Mouse (Mus musculus): Measurements from ENCODE around the gene Cdr2l. TPM values are rescaled to one million over a fixed set of nuclear protein-coding genes. Genes with fewer than 3 reads are reported as not detected.

The Cdr2l gene
- total and polyA plus RNA-seq, 3 experiments: 4.5 to 6.2 (median 4.5) TPM

GRCm38 (mm10) chr11:115341246-115341645 lies 40.5 kb upstream of the Cdr2l start:
- no peaks in the 10 kb centered on the region for H3K4me1 ChIP-seq (ENCODE audit: control insufficient read depth, insufficient read depth, low read length)
- no peak for TF ChIP-seq EP300 (IDR thresholded peaks at IDR 0.05; ENCODE audit: insufficient read depth, low read depth, low read length)
- no peak for TF ChIP-seq POLR2A (IDR thresholded peaks at IDR 0.05; ENCODE audit: insufficient read depth, low read depth, low read length)
- no peak for TF ChIP-seq CTCF (IDR thresholded peaks at IDR 0.05)
- no peaks in the 10 kb centered on the region for H3K79me2 ChIP-seq (replicated peaks; ENCODE audit: control insufficient read depth, insufficient read depth, low read length)
- H3K9ac ChIP-seq (ENCODE audit: low read depth, low read length): no peak overlapping the region
- H3K27ac ChIP-seq: no peak overlapping the region
- no peaks in the 10 kb centered on the region; the same call in 1 of the 2 replicates for H3K27me3 ChIP-seq (ENCODE audit: control insufficient read depth, insufficient read depth, low read length)
- no peaks in the 10 kb centered on the region for H3K36me3 ChIP-seq (ENCODE audit: control insufficient read depth, insufficient read depth, low read length)
- 65% methylated on average over 2 of the region's 2 CpGs for WGBS
- no peak overlapping the region for H3K4me3 ChIP-seq
- DNase-seq: no peak
- intact Hi-C loops (cut with DNase I): no loop called here

- Histone ChIP-seq H3K27me3 (ENCODE audit: control insufficient read depth, insufficient read depth, low read length) (no peaks in the 10 kb centered on the region; the same call in 1 of the 2 replicates), H3K4me3 (no peak overlapping the region), H3K36me3 (ENCODE audit: control insufficient read depth, insufficient read depth, low read length) (no peaks in the 10 kb centered on the region), H3K4me1 (ENCODE audit: control insufficient read depth, insufficient read depth, low read length) (no peaks in the 10 kb centered on the region), H3K27ac (no peak overlapping the region), H3K9ac (ENCODE audit: low read depth, low read length) (no peak overlapping the region), H3K79me2 (replicated peaks; ENCODE audit: control insufficient read depth, insufficient read depth, low read length) (no peaks in the 10 kb centered on the region)
- WGBS: 65% methylated on average over 6 of the region's 6 CpGs
- TF ChIP-seq POLR2A (IDR thresholded peaks at IDR 0.05; ENCODE audit: insufficient read depth, low read depth, low read length): no peak
- TF ChIP-seq CTCF (IDR thresholded peaks at IDR 0.05): no peak
- TF ChIP-seq EP300 (IDR thresholded peaks at IDR 0.05; ENCODE audit: insufficient read depth, low read depth, low read length): no peak
- no peak for DNase-seq
- intact Hi-C loops (cut with DNase I): no loop called here
Measured at GRCm38 (mm10) chr11:115341866-115342265, 39.9 kb upstream of the Cdr2l start.

- Histone ChIP-seq H3K36me3 (ENCODE audit: control insufficient read depth, insufficient read depth, low read length) (no peaks in the 10 kb centered on the region), H3K27me3 (ENCODE audit: control insufficient read depth, insufficient read depth, low read length) (no peaks in the 10 kb centered on the region; the same call in 1 of the 2 replicates), H3K9ac (ENCODE audit: low read depth, low read length) (no peak overlapping the region), H3K4me3 (no peak overlapping the region), H3K27ac (no peak overlapping the region), H3K4me1 (ENCODE audit: control insufficient read depth, insufficient read depth, low read length) (no peaks in the 10 kb centered on the region), H3K79me2 (replicated peaks; ENCODE audit: control insufficient read depth, insufficient read depth, low read length) (no peaks in the 10 kb centered on the region)
- 17% methylated on average over 12 of the region's 12 CpGs for WGBS
- intact Hi-C loops (cut with DNase I): no loop called here
- no peak for TF ChIP-seq EP300 (IDR thresholded peaks at IDR 0.05; ENCODE audit: insufficient read depth, low read depth, low read length)
- no peak for TF ChIP-seq CTCF (IDR thresholded peaks at IDR 0.05)
- no peak for TF ChIP-seq POLR2A (IDR thresholded peaks at IDR 0.05; ENCODE audit: insufficient read depth, low read depth, low read length)
- DNase-seq: no peak
Measured at GRCm38 (mm10) chr11:115344967-115345366, 36.7 kb upstream of the Cdr2l start.

GRCm38 (mm10) chr11:115345515-115345914 lies 36.2 kb upstream of the Cdr2l start:
- Histone ChIP-seq H3K36me3 (ENCODE audit: control insufficient read depth, insufficient read depth, low read length) (no peaks in the 10 kb centered on the region), H3K27ac (no peak overlapping the region), H3K79me2 (replicated peaks; ENCODE audit: control insufficient read depth, insufficient read depth, low read length) (no peaks in the 10 kb centered on the region), H3K27me3 (ENCODE audit: control insufficient read depth, insufficient read depth, low read length) (no peaks in the 10 kb centered on the region; the same call in 1 of the 2 replicates), H3K9ac (ENCODE audit: low read depth, low read length) (no peak overlapping the region), H3K4me3 (no peak overlapping the region), H3K4me1 (ENCODE audit: control insufficient read depth, insufficient read depth, low read length) (no peaks in the 10 kb centered on the region)
- intact Hi-C loops (cut with DNase I): no loop called here
- 34% methylated on average over 7 of the region's 7 CpGs for WGBS
- DNase-seq: no peak
- no peak for TF ChIP-seq POLR2A (IDR thresholded peaks at IDR 0.05; ENCODE audit: insufficient read depth, low read depth, low read length)
- no peak for TF ChIP-seq EP300 (IDR thresholded peaks at IDR 0.05; ENCODE audit: insufficient read depth, low read depth, low read length)
- no peak for TF ChIP-seq CTCF (IDR thresholded peaks at IDR 0.05)

- Histone ChIP-seq H3K4me1 (ENCODE audit: control insufficient read depth, insufficient read depth, low read length) (no peaks in the 10 kb centered on the region), H3K4me3 (no peak overlapping the region), H3K27me3 (ENCODE audit: control insufficient read depth, insufficient read depth, low read length) (no peaks in the 10 kb centered on the region; the same call in 1 of the 2 replicates), H3K27ac (no peak overlapping the region), H3K79me2 (replicated peaks; ENCODE audit: control insufficient read depth, insufficient read depth, low read length) (no peaks in the 10 kb centered on the region), H3K9ac (ENCODE audit: low read depth, low read length) (no peak overlapping the region), H3K36me3 (ENCODE audit: control insufficient read depth, insufficient read depth, low read length) (no peaks in the 10 kb centered on the region)
- intact Hi-C loops (cut with DNase I): no loop called here
- 60% methylated on average over 17 of the region's 17 CpGs for WGBS
- DNase-seq: no peak
- TF ChIP-seq EP300 (IDR thresholded peaks at IDR 0.05; ENCODE audit: insufficient read depth, low read depth, low read length) (no peak), CTCF (IDR thresholded peaks at IDR 0.05) (no peak), POLR2A (IDR thresholded peaks at IDR 0.05; ENCODE audit: insufficient read depth, low read depth, low read length) (no peak)
Measured at GRCm38 (mm10) chr11:115348681-115349248, 33.0 kb upstream of the Cdr2l start.

GRCm38 (mm10) chr11:115349976-115350375 lies 31.7 kb upstream of the Cdr2l start:
- TF ChIP-seq EP300 (IDR thresholded peaks at IDR 0.05; ENCODE audit: insufficient read depth, low read depth, low read length) (no peak), POLR2A (IDR thresholded peaks at IDR 0.05; ENCODE audit: insufficient read depth, low read depth, low read length) (no peak)
- WGBS: 62% methylated on average over 4 of the region's 4 CpGs
- intact Hi-C loops (cut with DNase I): loop anchor here (5.0 kb wide), 1 partner anchor 38 kb away; no protein-coding TSS in a partner anchor
- H3K4me3 ChIP-seq: no peak overlapping the region
- H3K9ac ChIP-seq (ENCODE audit: low read depth, low read length): no peak overlapping the region
- no peaks in the 10 kb centered on the region for H3K36me3 ChIP-seq (ENCODE audit: control insufficient read depth, insufficient read depth, low read length)
- no peaks in the 10 kb centered on the region; the same call in 1 of the 2 replicates for H3K27me3 ChIP-seq (ENCODE audit: control insufficient read depth, insufficient read depth, low read length)
- no peak for DNase-seq
- H3K4me1 ChIP-seq (ENCODE audit: control insufficient read depth, insufficient read depth, low read length): no peaks in the 10 kb centered on the region
- H3K27ac ChIP-seq: no peak overlapping the region
- H3K79me2 ChIP-seq (replicated peaks; ENCODE audit: control insufficient read depth, insufficient read depth, low read length): no peaks in the 10 kb centered on the region

All from heart, adult 2 months (tissue).